Mouse (Mus musculus): ENCODE data around the gene Nox3. TPM values are rescaled to one million over a fixed set of nuclear protein-coding genes. Genes with fewer than 3 reads are reported as not detected.

Nox3 gene
- polyA plus RNA-seq (2016; fragmentation: Nextera tagmentation; extraction: Ambion mirVana): not detected in 2 replicates

GRCm38 (mm10) chr17:3696161-3696560 lies at the start of gene Nox3:
Nox3 (minus strand) TSS chr17:3696261.
- H3K36me3 ChIP-seq: no peaks in the 10 kb centered on the region
- no peaks in the 10 kb centered on the region for H3K4me1 ChIP-seq
- no peak within 1 kb of the TSS for H3K27ac ChIP-seq (replicated peaks)
- no peaks in the 10 kb centered on the region for H3K27me3 ChIP-seq (ENCODE audit: low read depth, poor library complexity, severe bottlenecking)
- H3K4me3 ChIP-seq: no peak within 1 kb of the TSS
- DNase-seq (ENCODE audit: low spot score): no peak
- WGBS: 94% methylated on average over 9 of the region's 9 CpGs
- H3K9me3 ChIP-seq (replicated peaks): no peaks in the 10 kb centered on the region

- Histone ChIP-seq H3K4me1 (no peaks in the 10 kb centered on the region), H3K36me3 (no peaks in the 10 kb centered on the region), H3K27me3 (ENCODE audit: low read depth, poor library complexity, severe bottlenecking) (no peaks in the 10 kb centered on the region), H3K27ac (replicated peaks) (no peak overlapping the region), H3K9me3 (replicated peaks) (no peaks in the 10 kb centered on the region), H3K4me3 (no peak overlapping the region)
- DNase-seq (ENCODE audit: low spot score): no peak
- WGBS: 83% methylated on average over 2 of the region's 2 CpGs
Measured at GRCm38 (mm10) chr17:3744402-3744801, 48.3 kb upstream of the Nox3 start.

GRCm38 (mm10) chr17:3736936-3737335 lies 40.9 kb upstream of the Nox3 start:
- H3K4me3 ChIP-seq: no peak overlapping the region
- WGBS: 89% methylated on average over 2 of the region's 2 CpGs
- H3K27me3 ChIP-seq (ENCODE audit: low read depth, poor library complexity, severe bottlenecking): no peaks in the 10 kb centered on the region
- H3K36me3 ChIP-seq: no peaks in the 10 kb centered on the region
- H3K9me3 ChIP-seq (replicated peaks): no peaks in the 10 kb centered on the region
- no peak overlapping the region for H3K27ac ChIP-seq (replicated peaks)
- H3K4me1 ChIP-seq: no peaks in the 10 kb centered on the region
- DNase-seq (ENCODE audit: low spot score): no peak

GRCm38 (mm10) chr17:3734286-3734685 lies 38.2 kb upstream of the Nox3 start:
- no peaks in the 10 kb centered on the region for H3K27me3 ChIP-seq (ENCODE audit: low read depth, poor library complexity, severe bottlenecking)
- no peak for DNase-seq (ENCODE audit: low spot score)

GRCm38 (mm10) chr17:3705350-3705930 lies 9.4 kb upstream of the Nox3 start:
- Histone ChIP-seq H3K4me1 (no peaks in the 10 kb centered on the region), H3K9me3 (replicated peaks) (no peaks in the 10 kb centered on the region), H3K27ac (replicated peaks) (no peak overlapping the region), H3K27me3 (ENCODE audit: low read depth, poor library complexity, severe bottlenecking) (no peaks in the 10 kb centered on the region), H3K4me3 (no peak overlapping the region), H3K36me3 (no peaks in the 10 kb centered on the region)
- no peak for DNase-seq (ENCODE audit: low spot score)
- 100% methylated on average over 1 of the region's 1 CpGs for WGBS

More at GRCm38 (mm10) chr17:3734286-3734685, 38.2 kb upstream of the Nox3 start:
- Histone ChIP-seq H3K36me3 (no peaks in the 10 kb centered on the region), H3K4me1 (no peaks in the 10 kb centered on the region), H3K27ac (replicated peaks) (no peak overlapping the region), H3K4me3 (no peak overlapping the region), H3K9me3 (replicated peaks) (no peaks in the 10 kb centered on the region)

GRCm38 (mm10) chr17:3702320-3702719 lies 6.3 kb upstream of the Nox3 start:
- no peak for DNase-seq (ENCODE audit: low spot score)
- no peak overlapping the region for H3K27ac ChIP-seq (replicated peaks)
- H3K4me3 ChIP-seq: no peak overlapping the region
- no peaks in the 10 kb centered on the region for H3K9me3 ChIP-seq (replicated peaks)
- no peaks in the 10 kb centered on the region for H3K4me1 ChIP-seq
- 61% methylated on average over 3 of the region's 3 CpGs for WGBS
- H3K27me3 ChIP-seq (ENCODE audit: low read depth, poor library complexity, severe bottlenecking): no peaks in the 10 kb centered on the region
- no peaks in the 10 kb centered on the region for H3K36me3 ChIP-seq

GRCm38 (mm10) chr17:3692817-3693216 lies 3.2 kb downstream of the Nox3 start:
- 80% methylated on average over 8 of the region's 8 CpGs for WGBS
- DNase-seq (ENCODE audit: low spot score): no peak
- Histone ChIP-seq H3K27ac (replicated peaks) (no peak overlapping the region), H3K9me3 (replicated peaks) (no peaks in the 10 kb centered on the region), H3K27me3 (ENCODE audit: low read depth, poor library complexity, severe bottlenecking) (no peaks in the 10 kb centered on the region), H3K4me1 (no peaks in the 10 kb centered on the region), H3K4me3 (no peak overlapping the region), H3K36me3 (no peaks in the 10 kb centered on the region)

- H3K27ac ChIP-seq (replicated peaks): no peak overlapping the region
- no peak for DNase-seq (ENCODE audit: low spot score)
- H3K4me3 ChIP-seq: no peak overlapping the region
- H3K9me3 ChIP-seq (replicated peaks): no peaks in the 10 kb centered on the region
- 77% methylated on average over 8 of the region's 8 CpGs for WGBS
- no peaks in the 10 kb centered on the region for H3K4me1 ChIP-seq
- H3K36me3 ChIP-seq: no peaks in the 10 kb centered on the region
- no peaks in the 10 kb centered on the region for H3K27me3 ChIP-seq (ENCODE audit: low read depth, poor library complexity, severe bottlenecking)
Measured at GRCm38 (mm10) chr17:3690499-3691258, 5.4 kb downstream of the Nox3 start.

- Histone ChIP-seq H3K27ac (replicated peaks) (no peak overlapping the region), H3K4me3 (no peak overlapping the region), H3K9me3 (replicated peaks) (0 out of 2 replicates have a peak, but pooled peaks cover 6% of the 10 kb centered on the region), H3K36me3 (no peaks in the 10 kb centered on the region), H3K27me3 (ENCODE audit: low read depth, poor library complexity, severe bottlenecking) (no peaks in the 10 kb centered on the region), H3K4me1 (no peaks in the 10 kb centered on the region)
- no peak for DNase-seq (ENCODE audit: low spot score)
- 61% methylated on average over 3 of the region's 3 CpGs for WGBS
Measured at GRCm38 (mm10) chr17:3683662-3684061, 12.4 kb downstream of the Nox3 start.

GRCm38 (mm10) chr17:3669226-3669625 lies 26.8 kb downstream of the Nox3 start:
- no peaks in the 10 kb centered on the region for H3K27me3 ChIP-seq (ENCODE audit: low read depth, poor library complexity, severe bottlenecking)
- H3K9me3 ChIP-seq (replicated peaks): no peaks in the 10 kb centered on the region
- DNase-seq (ENCODE audit: low spot score): no peak
- H3K27ac ChIP-seq (replicated peaks): no peak overlapping the region
- no peaks in the 10 kb centered on the region for H3K36me3 ChIP-seq
- no peaks in the 10 kb centered on the region for H3K4me1 ChIP-seq
- no peak overlapping the region for H3K4me3 ChIP-seq
- WGBS: 87% methylated on average over 4 of the region's 4 CpGs

GRCm38 (mm10) chr17:3667287-3667686 lies 28.8 kb downstream of the Nox3 start:
- WGBS: 95% methylated on average over 4 of the region's 4 CpGs
- DNase-seq (ENCODE audit: low spot score): no peak

GRCm38 (mm10) chr17:3665321-3665720 lies 30.7 kb downstream of the Nox3 start:
- no peaks in the 10 kb centered on the region for H3K4me1 ChIP-seq
- H3K9me3 ChIP-seq (replicated peaks): no peaks in the 10 kb centered on the region
- H3K36me3 ChIP-seq: no peaks in the 10 kb centered on the region
- 85% methylated on average over 4 of the region's 4 CpGs for WGBS
- no peaks in the 10 kb centered on the region for H3K27me3 ChIP-seq (ENCODE audit: low read depth, poor library complexity, severe bottlenecking)
- DNase-seq (ENCODE audit: low spot score): no peak
- no peak overlapping the region for H3K27ac ChIP-seq (replicated peaks)
- H3K4me3 ChIP-seq: no peak overlapping the region

More at GRCm38 (mm10) chr17:3667287-3667686, 28.8 kb downstream of the Nox3 start:
- H3K27me3 ChIP-seq (ENCODE audit: low read depth, poor library complexity, severe bottlenecking): no peaks in the 10 kb centered on the region
- H3K36me3 ChIP-seq: no peaks in the 10 kb centered on the region
- H3K9me3 ChIP-seq (replicated peaks): no peaks in the 10 kb centered on the region
- H3K27ac ChIP-seq (replicated peaks): no peak overlapping the region
- H3K4me1 ChIP-seq: no peaks in the 10 kb centered on the region
- no peak overlapping the region for H3K4me3 ChIP-seq

- no peak overlapping the region for H3K4me3 ChIP-seq
- no peaks in the 10 kb centered on the region for H3K9me3 ChIP-seq (replicated peaks)
- WGBS: 85% methylated on average over 5 of the region's 5 CpGs
- no peaks in the 10 kb centered on the region for H3K27me3 ChIP-seq (ENCODE audit: low read depth, poor library complexity, severe bottlenecking)
- no peak overlapping the region for H3K27ac ChIP-seq (replicated peaks)
- H3K4me1 ChIP-seq: no peaks in the 10 kb centered on the region; the same call in 1 of the 2 replicates
- H3K36me3 ChIP-seq: no peaks in the 10 kb centered on the region
- no peak for DNase-seq (ENCODE audit: low spot score)
Measured at GRCm38 (mm10) chr17:3659497-3659896, 36.6 kb downstream of the Nox3 start.
